Mouse (Mus musculus): Measurements from ENCODE around the gene Shoc2. TPM values are rescaled to one million over a fixed set of nuclear protein-coding genes. Genes with fewer than 3 reads are reported as not detected.

The Shoc2 gene
- polyA plus RNA-seq, 1 experiment = 49.0 TPM

DNA sequence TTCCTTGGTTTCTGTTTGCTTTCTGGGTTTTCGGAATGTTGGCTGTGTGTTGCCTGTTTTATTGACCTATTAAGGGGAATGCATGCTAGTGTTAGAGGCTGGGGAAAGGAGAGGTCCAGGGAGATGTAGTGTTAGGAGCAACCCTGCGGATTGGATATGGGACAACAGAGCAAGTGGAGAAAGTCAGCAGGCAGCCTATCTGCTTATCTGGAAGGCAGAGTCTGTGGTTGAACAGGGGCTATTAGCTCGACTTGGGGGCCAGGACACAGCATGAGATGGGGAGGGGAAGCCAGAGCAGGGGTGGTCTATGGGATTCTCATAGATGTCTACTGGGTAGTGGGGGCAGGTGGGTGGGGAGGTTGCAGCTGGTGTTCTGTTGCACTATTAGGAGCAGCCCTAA lies 37.9 kb downstream of the Shoc2 start:
- TF ChIP-seq POLR2A (IDR thresholded peaks at IDR 0.05; ENCODE audit: borderline replicate concordance, extremely low read depth, insufficient read depth, insufficient read length, poor library complexity, severe bottlenecking) = no peak
- no peak for TF ChIP-seq CTCF (IDR thresholded peaks at IDR 0.05; ENCODE audit: borderline replicate concordance, extremely low read depth, insufficient read depth, insufficient read length)
- no peak for DNase-seq (ENCODE audit: low read depth)

DNA sequence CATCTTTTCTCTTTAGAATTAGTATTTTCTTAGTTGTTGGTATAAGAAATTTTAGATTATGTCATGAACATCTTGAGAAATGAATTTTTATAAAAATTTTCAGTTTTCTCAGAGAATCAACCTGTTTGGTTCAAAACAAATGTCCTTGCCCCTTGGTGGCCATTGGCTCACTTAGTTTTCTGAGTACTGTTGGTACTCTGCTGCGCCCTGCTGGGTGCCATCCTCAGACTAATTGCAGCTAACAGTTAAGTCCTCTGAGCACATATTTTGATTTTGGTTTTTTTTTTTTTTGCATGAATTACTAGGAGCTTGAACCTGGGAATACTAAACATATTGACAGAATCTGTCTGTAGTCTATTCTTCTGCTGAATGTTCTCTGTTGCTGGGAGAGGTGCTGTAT lies 39.2 kb downstream of the Shoc2 start:
- no peak for DNase-seq (ENCODE audit: low read depth)
- TF ChIP-seq POLR2A (IDR thresholded peaks at IDR 0.05; ENCODE audit: borderline replicate concordance, extremely low read depth, insufficient read depth, insufficient read length, poor library complexity, severe bottlenecking) = no peak
- no peak for TF ChIP-seq CTCF (IDR thresholded peaks at IDR 0.05; ENCODE audit: borderline replicate concordance, extremely low read depth, insufficient read depth, insufficient read length)

DNA sequence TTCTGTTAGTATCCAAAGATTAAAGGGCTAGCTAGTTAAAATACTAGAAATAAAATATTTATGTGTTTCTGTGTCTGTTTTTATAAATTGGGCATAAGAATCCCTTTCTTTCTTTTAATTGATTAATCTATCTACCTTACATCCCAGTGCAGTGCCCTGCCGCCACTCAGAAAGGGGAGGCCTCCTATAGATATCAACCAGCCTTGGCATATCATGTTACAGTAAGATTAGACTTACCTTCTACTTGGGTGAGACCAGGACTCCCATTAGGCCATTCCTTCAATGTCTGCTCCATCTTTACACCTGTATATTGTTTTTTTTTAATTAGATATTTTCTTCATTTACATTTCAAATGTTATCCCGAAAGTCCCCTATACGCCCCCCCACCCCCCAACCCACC lies 40.5 kb downstream of the Shoc2 start:
- DNase-seq (ENCODE audit: low read depth) = no peak
- TF ChIP-seq CTCF (IDR thresholded peaks at IDR 0.05; ENCODE audit: borderline replicate concordance, extremely low read depth, insufficient read depth, insufficient read length) (no peak), POLR2A (IDR thresholded peaks at IDR 0.05; ENCODE audit: borderline replicate concordance, extremely low read depth, insufficient read depth, insufficient read length, poor library complexity, severe bottlenecking) (no peak)

GRCm38 (mm10) chr19:53990538-53990937 lies 46.4 kb downstream of the Shoc2 start:
- TF ChIP-seq CTCF (IDR thresholded peaks at IDR 0.05; ENCODE audit: borderline replicate concordance, extremely low read depth, insufficient read depth, insufficient read length) (no peak), POLR2A (IDR thresholded peaks at IDR 0.05; ENCODE audit: borderline replicate concordance, extremely low read depth, insufficient read depth, insufficient read length, poor library complexity, severe bottlenecking) (no peak)
- no peak for DNase-seq (ENCODE audit: low read depth)

- TF ChIP-seq POLR2A (IDR thresholded peaks at IDR 0.05; ENCODE audit: borderline replicate concordance, extremely low read depth, insufficient read depth, insufficient read length, poor library complexity, severe bottlenecking) = no peak
- no peak for TF ChIP-seq CTCF (IDR thresholded peaks at IDR 0.05; ENCODE audit: borderline replicate concordance, extremely low read depth, insufficient read depth, insufficient read length)
- no peak for DNase-seq (ENCODE audit: low read depth)
Observed at GRCm38 (mm10) chr19:53993860-53994259, 49.8 kb downstream of the Shoc2 start.

DNA sequence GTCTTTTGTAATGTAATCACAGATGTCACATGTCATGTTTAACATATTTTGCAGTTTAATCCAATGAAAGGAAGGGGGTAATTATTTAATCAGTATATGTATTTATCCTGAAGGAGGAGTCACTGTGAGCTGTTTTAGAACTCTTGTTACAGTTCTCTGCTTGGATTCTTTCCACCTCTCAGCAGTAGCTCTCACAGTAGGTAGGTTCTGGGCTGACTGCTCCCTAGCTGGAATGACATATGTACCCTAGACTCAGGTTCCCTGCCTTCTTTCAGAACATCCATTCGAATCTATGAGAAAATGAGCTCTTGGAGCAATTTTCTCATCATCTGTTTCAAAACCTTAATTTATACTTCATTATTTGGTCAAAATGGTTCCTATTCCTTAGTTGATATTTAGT lies 50.2 kb downstream of the Shoc2 start:
- peak; percentile 7 for DNase-seq (ENCODE audit: low read depth)
- TF ChIP-seq CTCF (IDR thresholded peaks at IDR 0.05; ENCODE audit: borderline replicate concordance, extremely low read depth, insufficient read depth, insufficient read length) (no peak), POLR2A (IDR thresholded peaks at IDR 0.05; ENCODE audit: borderline replicate concordance, extremely low read depth, insufficient read depth, insufficient read length, poor library complexity, severe bottlenecking) (no peak)

- no peak for TF ChIP-seq POLR2A (IDR thresholded peaks at IDR 0.05; ENCODE audit: borderline replicate concordance, extremely low read depth, insufficient read depth, insufficient read length, poor library complexity, severe bottlenecking)
- no peak for TF ChIP-seq CTCF (IDR thresholded peaks at IDR 0.05; ENCODE audit: borderline replicate concordance, extremely low read depth, insufficient read depth, insufficient read length)
- DNase-seq (ENCODE audit: low read depth) = no peak
Observed at GRCm38 (mm10) chr19:54010973-54011372, 66.9 kb downstream of the Shoc2 start.

GRCm38 (mm10) chr19:54014999-54015398 lies 70.9 kb downstream of the Shoc2 start:
- DNase-seq (ENCODE audit: low read depth) = no peak
- no peak for TF ChIP-seq POLR2A (IDR thresholded peaks at IDR 0.05; ENCODE audit: borderline replicate concordance, extremely low read depth, insufficient read depth, insufficient read length, poor library complexity, severe bottlenecking)
- no peak for TF ChIP-seq CTCF (IDR thresholded peaks at IDR 0.05; ENCODE audit: borderline replicate concordance, extremely low read depth, insufficient read depth, insufficient read length)

GRCm38 (mm10) chr19:54015503-54015902 lies 71.4 kb downstream of the Shoc2 start:
- TF ChIP-seq CTCF (IDR thresholded peaks at IDR 0.05; ENCODE audit: borderline replicate concordance, extremely low read depth, insufficient read depth, insufficient read length) (no peak), POLR2A (IDR thresholded peaks at IDR 0.05; ENCODE audit: borderline replicate concordance, extremely low read depth, insufficient read depth, insufficient read length, poor library complexity, severe bottlenecking) (no peak)
- DNase-seq (ENCODE audit: low read depth) = no peak

DNA sequence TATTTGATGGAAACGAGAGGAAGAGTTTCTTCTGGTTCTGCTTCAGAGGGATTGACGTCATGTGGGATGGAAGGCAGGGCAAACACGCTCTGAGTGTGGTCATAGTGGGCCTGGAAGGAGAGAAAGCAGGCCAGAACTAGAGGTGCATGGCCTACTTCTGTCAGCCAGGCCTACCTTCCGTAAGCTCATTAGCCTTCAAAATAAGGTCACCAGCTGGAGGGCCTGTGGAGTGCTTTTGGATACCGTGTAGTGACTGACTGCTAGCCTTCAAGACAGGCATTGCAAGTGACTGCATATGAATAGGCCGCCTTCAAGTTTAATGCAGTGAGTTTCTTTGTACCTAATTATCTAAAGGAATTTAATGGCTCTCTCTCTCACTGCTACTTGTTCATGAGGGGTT lies 91.0 kb downstream of the Shoc2 start:
- DNase-seq (ENCODE audit: low read depth) = peak; percentile 68
- no peak for TF ChIP-seq POLR2A (IDR thresholded peaks at IDR 0.05; ENCODE audit: borderline replicate concordance, extremely low read depth, insufficient read depth, insufficient read length, poor library complexity, severe bottlenecking)
- TF ChIP-seq CTCF (IDR thresholded peaks at IDR 0.05; ENCODE audit: borderline replicate concordance, extremely low read depth, insufficient read depth, insufficient read length) = no peak

GRCm38 (mm10) chr19:54039441-54039840 lies 95.3 kb downstream of the Shoc2 start:
- TF ChIP-seq CTCF (IDR thresholded peaks at IDR 0.05; ENCODE audit: borderline replicate concordance, extremely low read depth, insufficient read depth, insufficient read length) (no peak), POLR2A (IDR thresholded peaks at IDR 0.05; ENCODE audit: borderline replicate concordance, extremely low read depth, insufficient read depth, insufficient read length, poor library complexity, severe bottlenecking) (no peak)
- no peak for DNase-seq (ENCODE audit: low read depth)

GRCm38 (mm10) chr19:54040356-54041028 lies 96.4 kb downstream of the Shoc2 start:
- TF ChIP-seq CTCF (IDR thresholded peaks at IDR 0.05; ENCODE audit: borderline replicate concordance, extremely low read depth, insufficient read depth, insufficient read length) (no peak), POLR2A (IDR thresholded peaks at IDR 0.05; ENCODE audit: borderline replicate concordance, extremely low read depth, insufficient read depth, insufficient read length, poor library complexity, severe bottlenecking) (no peak)
- DNase-seq (ENCODE audit: low read depth) = no peak
